Mouse (Mus musculus): ENCODE data around the gene Sirt2. TPM values are rescaled to one million over a fixed set of nuclear protein-coding genes. Genes with fewer than 3 reads are reported as not detected.

The Sirt2 gene
- polyA plus RNA-seq, 1 experiment from 2014 or later = 74.5 TPM

DNA sequence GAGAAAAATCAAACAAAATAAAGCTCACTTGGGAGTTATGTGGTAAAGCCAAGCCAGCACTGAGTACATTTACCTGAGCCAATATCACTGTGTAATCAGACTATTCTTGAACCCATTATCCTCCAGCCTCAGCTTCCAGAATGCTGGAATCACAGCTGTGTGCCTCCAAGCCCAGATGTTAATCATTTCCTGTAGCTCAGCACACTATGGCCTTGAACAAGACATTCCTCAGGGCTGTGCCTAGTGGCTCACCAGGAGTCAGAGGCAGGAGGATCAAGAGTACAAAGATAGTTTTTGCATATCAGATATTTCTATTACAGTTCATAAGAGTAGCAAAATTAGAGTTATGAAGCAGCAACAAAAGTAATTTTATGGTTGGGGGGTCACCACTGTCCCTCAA, 25.2 kb downstream of the Sirt2 start:
- peaks cover 13% of the 10 kb centered on the region for H3K36me3 ChIP-seq
- peaks cover 62% of the 10 kb centered on the region for H3K4me1 ChIP-seq
- no peaks in the 10 kb centered on the region for H3K9me3 ChIP-seq (replicated peaks)
- H3K27ac ChIP-seq = peak overlapping the region; percentile 76
- no peak for DNase-seq (ENCODE audit: low spot score)
- no peak overlapping the region for H3K4me3 ChIP-seq
- H3K27me3 ChIP-seq (ENCODE audit: low read depth, poor library complexity, severe bottlenecking) = no peaks in the 10 kb centered on the region

- peak overlapping the region; percentile 76 for H3K27ac ChIP-seq
- 78% methylated on average over 14 of the region's 14 CpGs for WGBS
- no peak overlapping the region for H3K4me3 ChIP-seq
- peaks cover 7% of the 10 kb centered on the region; the same call in 1 of the 2 replicates for H3K36me3 ChIP-seq
- no peaks in the 10 kb centered on the region for H3K27me3 ChIP-seq (ENCODE audit: low read depth, poor library complexity, severe bottlenecking)
- no peaks in the 10 kb centered on the region for H3K9me3 ChIP-seq (replicated peaks)
- DNase-seq (ENCODE audit: low spot score) = no peak
- H3K4me1 ChIP-seq = peaks cover 63% of the 10 kb centered on the region
These were observed 26.1 kb downstream of the Sirt2 start for GRCm38 (mm10) chr7:28792391-28793185.

- no peak for DNase-seq (ENCODE audit: low spot score)
- Histone ChIP-seq H3K9me3 (replicated peaks) (no peaks in the 10 kb centered on the region), H3K4me3 (no peak overlapping the region), H3K27me3 (ENCODE audit: low read depth, poor library complexity, severe bottlenecking) (no peaks in the 10 kb centered on the region), H3K36me3 (no peaks in the 10 kb centered on the region), H3K4me1 (peaks cover 53% of the 10 kb centered on the region), H3K27ac (no peak overlapping the region)
- WGBS = 51% methylated on average over 2 of the region's 2 CpGs
These were observed 27.3 kb downstream of the Sirt2 start for GRCm38 (mm10) chr7:28793834-28794233.

DNA sequence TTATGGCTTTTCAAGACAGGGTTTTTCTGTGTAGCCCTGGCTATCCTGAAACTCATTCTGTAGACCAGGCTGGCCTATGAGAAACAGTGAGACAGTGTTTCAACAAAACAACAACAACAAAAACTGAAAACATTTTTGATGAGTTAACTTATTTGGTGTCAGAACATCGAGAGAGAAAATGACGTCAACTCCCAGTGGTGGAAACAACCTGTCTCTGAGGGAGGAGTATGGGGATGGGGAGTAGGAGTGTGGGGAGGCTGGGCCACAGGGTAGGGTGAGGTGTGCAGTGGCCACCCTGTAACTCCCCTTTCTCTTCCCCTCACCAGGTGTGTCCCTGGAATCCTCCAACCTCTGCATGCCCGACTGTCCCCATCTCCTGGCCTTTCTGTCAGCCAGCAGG, 28.0 kb downstream of the Sirt2 start:
- H3K36me3 ChIP-seq = no peaks in the 10 kb centered on the region
- no peaks in the 10 kb centered on the region for H3K27me3 ChIP-seq (ENCODE audit: low read depth, poor library complexity, severe bottlenecking)
- no peak for DNase-seq (ENCODE audit: low spot score)
- no peak overlapping the region for H3K27ac ChIP-seq
- H3K4me1 ChIP-seq = peaks cover 48% of the 10 kb centered on the region
- no peaks in the 10 kb centered on the region for H3K9me3 ChIP-seq (replicated peaks)
- WGBS = 86% methylated on average over 3 of the region's 3 CpGs
- H3K4me3 ChIP-seq = no peak overlapping the region

DNA sequence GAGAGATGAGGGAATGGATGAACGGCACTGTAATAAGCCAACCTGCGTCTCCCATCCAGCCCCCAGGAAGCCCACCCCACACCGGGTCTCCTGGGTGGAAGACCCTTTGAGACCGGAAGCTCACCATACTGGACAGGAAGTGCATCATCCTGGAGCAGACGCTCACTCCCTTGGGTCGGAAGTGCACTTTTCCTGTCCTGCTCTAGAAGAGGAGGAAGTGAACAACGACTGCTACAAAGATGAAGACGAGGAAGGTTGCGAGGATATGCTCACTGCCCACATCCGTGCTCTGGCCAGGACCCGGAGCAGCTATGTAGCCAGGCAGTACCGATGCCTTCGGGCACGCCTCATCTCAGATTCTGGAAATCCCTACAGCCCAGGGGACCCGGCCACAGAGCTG, 29.3 kb downstream of the Sirt2 start:
- DNase-seq (ENCODE audit: low spot score) = no peak
- H3K4me1 ChIP-seq = peaks cover 34% of the 10 kb centered on the region
- H3K4me3 ChIP-seq = no peak overlapping the region
- no peaks in the 10 kb centered on the region for H3K27me3 ChIP-seq (ENCODE audit: low read depth, poor library complexity, severe bottlenecking)
- H3K36me3 ChIP-seq = no peaks in the 10 kb centered on the region
- no peaks in the 10 kb centered on the region for H3K9me3 ChIP-seq (replicated peaks)
- H3K27ac ChIP-seq = peak overlapping the region; percentile 63
- 79% methylated on average over 15 of the region's 15 CpGs for WGBS

GRCm38 (mm10) chr7:28796562-28796975, 30.0 kb downstream of the Sirt2 start:
- Histone ChIP-seq H3K36me3 (no peaks in the 10 kb centered on the region), H3K27ac (peak overlapping the region; percentile 81), H3K27me3 (ENCODE audit: low read depth, poor library complexity, severe bottlenecking) (no peaks in the 10 kb centered on the region), H3K9me3 (replicated peaks) (no peaks in the 10 kb centered on the region), H3K4me1 (peaks cover 34% of the 10 kb centered on the region), H3K4me3 (peak overlapping the region; percentile 36)
- DNase-seq (ENCODE audit: low spot score) = peak; percentile 84
- 16% methylated on average over 32 of the region's 32 CpGs for WGBS

- H3K27me3 ChIP-seq (ENCODE audit: low read depth, poor library complexity, severe bottlenecking) = no peaks in the 10 kb centered on the region
- 89% methylated on average over 9 of the region's 9 CpGs for WGBS
- H3K36me3 ChIP-seq = no peaks in the 10 kb centered on the region
- no peak overlapping the region for H3K27ac ChIP-seq
- no peaks in the 10 kb centered on the region for H3K9me3 ChIP-seq (replicated peaks)
- no peak overlapping the region for H3K4me3 ChIP-seq
- no peak for DNase-seq (ENCODE audit: low spot score)
- H3K4me1 ChIP-seq = peaks cover 49% of the 10 kb centered on the region
These were observed 33.5 kb downstream of the Sirt2 start for GRCm38 (mm10) chr7:28799994-28800393.

- 75% methylated on average over 3 of the region's 3 CpGs for WGBS
- Histone ChIP-seq H3K27me3 (ENCODE audit: low read depth, poor library complexity, severe bottlenecking) (no peaks in the 10 kb centered on the region), H3K36me3 (no peaks in the 10 kb centered on the region), H3K4me3 (no peak overlapping the region), H3K4me1 (peaks cover 40% of the 10 kb centered on the region), H3K27ac (peak overlapping the region; percentile 85), H3K9me3 (replicated peaks) (no peaks in the 10 kb centered on the region)
- no peak for DNase-seq (ENCODE audit: low spot score)
These were observed 34.9 kb downstream of the Sirt2 start for GRCm38 (mm10) chr7:28801451-28801850.

GRCm38 (mm10) chr7:28801901-28802670, 35.6 kb downstream of the Sirt2 start:
- H3K4me1 ChIP-seq = peaks cover 36% of the 10 kb centered on the region
- H3K4me3 ChIP-seq = peak overlapping the region; percentile 25
- no peak for DNase-seq (ENCODE audit: low spot score)
- no peaks in the 10 kb centered on the region for H3K36me3 ChIP-seq
- H3K27me3 ChIP-seq (ENCODE audit: low read depth, poor library complexity, severe bottlenecking) = no peaks in the 10 kb centered on the region
- H3K9me3 ChIP-seq (replicated peaks) = no peaks in the 10 kb centered on the region
- peak overlapping the region; percentile 85 for H3K27ac ChIP-seq
- WGBS = 29% methylated on average over 10 of the region's 10 CpGs

DNA sequence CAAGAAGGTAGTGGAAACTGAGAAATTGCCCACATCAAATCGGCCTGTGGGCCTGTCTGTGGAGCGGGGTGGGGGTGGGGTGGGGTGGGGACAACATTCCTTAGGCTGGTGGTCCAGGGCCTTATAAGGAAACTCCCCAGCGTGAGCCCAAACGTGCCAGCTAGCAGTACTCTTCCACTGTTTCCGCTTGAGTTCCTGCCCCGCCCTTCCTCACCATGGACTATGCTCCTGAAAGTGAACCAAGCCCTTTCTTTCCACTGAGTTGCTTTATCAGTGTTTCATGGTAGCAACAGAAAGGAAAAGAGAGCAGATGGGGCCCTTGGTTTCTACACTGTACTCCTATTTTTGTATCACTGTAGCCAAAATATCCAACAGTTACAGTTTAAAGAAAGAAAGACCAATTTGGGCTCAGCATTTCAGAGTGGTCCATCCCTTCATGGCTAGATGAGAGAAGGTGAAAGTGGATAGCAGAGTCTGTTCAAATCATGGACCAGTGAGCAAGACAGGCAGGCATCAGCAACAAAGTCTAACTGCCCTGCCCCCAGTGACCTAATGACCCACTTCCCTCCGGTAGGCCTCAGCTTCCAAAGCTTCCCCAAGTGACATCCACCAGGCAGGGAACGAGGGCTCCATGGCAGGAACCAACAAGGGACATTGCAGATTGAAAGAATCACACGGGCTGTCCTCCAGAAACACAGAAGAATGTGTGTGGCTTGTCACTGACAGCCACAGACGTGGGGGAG, 36.5 kb downstream of the Sirt2 start:
- H3K4me1 ChIP-seq = peaks cover 42% of the 10 kb centered on the region
- peak overlapping the region; percentile 85 for H3K27ac ChIP-seq
- H3K4me3 ChIP-seq = peak overlapping the region; percentile 25
- H3K27me3 ChIP-seq (ENCODE audit: low read depth, poor library complexity, severe bottlenecking) = no peaks in the 10 kb centered on the region
- 12% methylated on average over 10 of the region's 10 CpGs for WGBS
- H3K36me3 ChIP-seq = no peaks in the 10 kb centered on the region
- DNase-seq (ENCODE audit: low spot score) = no peak
- no peaks in the 10 kb centered on the region for H3K9me3 ChIP-seq (replicated peaks)

DNA sequence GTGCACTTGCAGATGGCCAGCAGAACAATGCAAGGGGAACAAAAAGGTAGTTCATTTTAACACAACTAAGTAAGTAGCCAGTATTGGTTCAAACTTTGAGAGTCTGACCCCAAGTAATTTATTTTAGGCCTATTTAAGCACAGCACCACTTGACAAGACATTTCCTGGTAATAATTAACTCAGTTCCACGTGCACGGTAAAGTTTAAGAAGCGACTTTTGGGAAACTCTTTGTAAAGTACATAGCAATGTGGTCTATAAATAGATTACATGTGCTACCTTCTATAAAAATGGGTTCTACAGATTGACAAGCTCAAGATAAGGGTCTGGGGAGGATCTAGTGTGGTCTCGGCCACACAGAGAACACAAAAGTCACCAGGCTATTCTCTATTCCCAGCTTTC, 37.2 kb downstream of the Sirt2 start:
- Histone ChIP-seq H3K4me3 (no peak overlapping the region), H3K9me3 (replicated peaks) (no peaks in the 10 kb centered on the region), H3K36me3 (no peaks in the 10 kb centered on the region), H3K27me3 (ENCODE audit: low read depth, poor library complexity, severe bottlenecking) (no peaks in the 10 kb centered on the region), H3K4me1 (peaks cover 46% of the 10 kb centered on the region), H3K27ac (peak overlapping the region; percentile 85)
- DNase-seq (ENCODE audit: low spot score) = no peak
- 39% methylated on average over 4 of the region's 4 CpGs for WGBS

DNA sequence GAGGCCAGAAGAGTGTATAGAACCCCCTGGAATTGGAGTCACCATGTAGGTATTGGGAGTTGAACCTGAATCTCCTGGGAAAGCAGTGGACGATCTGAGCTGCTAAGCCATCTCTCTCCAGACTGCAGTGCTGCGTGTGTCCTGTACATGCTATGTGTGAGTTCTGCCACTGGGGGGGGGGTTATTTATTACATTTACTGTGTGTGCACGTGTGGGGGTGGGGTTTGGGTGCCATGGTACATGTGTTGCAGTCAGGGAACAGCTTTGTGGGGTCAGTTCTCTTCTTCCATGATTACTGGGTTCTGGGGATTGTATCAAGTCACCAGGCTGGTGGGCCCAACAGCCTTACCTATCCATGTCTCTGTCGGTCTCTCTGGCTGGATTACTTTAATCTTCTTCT, 40.3 kb downstream of the Sirt2 start:
- Histone ChIP-seq H3K4me1 (peaks cover 46% of the 10 kb centered on the region), H3K27me3 (ENCODE audit: low read depth, poor library complexity, severe bottlenecking) (no peaks in the 10 kb centered on the region), H3K27ac (no peak overlapping the region), H3K36me3 (peaks cover 2% of the 10 kb centered on the region), H3K9me3 (replicated peaks) (no peaks in the 10 kb centered on the region), H3K4me3 (no peak overlapping the region)
- 91% methylated on average over 4 of the region's 4 CpGs for WGBS
- DNase-seq (ENCODE audit: low spot score) = no peak
